In the genomic region with DNA sequence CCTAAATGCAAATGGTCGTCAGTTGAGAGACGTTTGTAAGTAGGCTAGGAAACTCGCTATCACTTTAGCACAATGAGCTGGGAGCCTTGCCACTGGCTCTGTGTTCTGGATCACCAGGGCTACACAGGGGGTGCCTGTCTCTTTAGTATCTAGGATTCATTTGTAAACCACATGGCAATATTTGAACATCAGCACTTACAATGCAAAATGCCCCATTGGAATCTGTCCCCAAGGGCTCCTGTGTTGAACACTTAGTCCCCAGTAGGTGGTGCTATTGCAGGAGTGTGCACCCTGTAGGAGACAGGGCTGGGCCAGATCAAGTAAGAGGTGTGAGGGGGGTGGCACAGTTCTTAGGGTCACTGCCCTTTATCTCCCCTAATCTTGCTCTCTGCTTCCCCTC, we compare ENCODE assay signal across 10 mouse cellular contexts.
DNase-seq lines count a peak whose midpoint lies in the region; ATAC-seq and TF ChIP-seq lines count a peak whose summit lies in the region.
"Had no signal": no experiment of that assay in that cellular context is flagged by ENCODE, and none has a peak within 500 bp of the region (broad histone marks: within the 10 kb centered on the region; RNA-seq: fewer than 3 reads in every experiment).

No protein-coding gene starts in this region.

- peak; percentile 77; the same call in 1 of the 2 replicates for ATAC-seq in common myeloid progenitor, adult 5-6 weeks (replicated peaks; ENCODE audit: low read depth, poor library complexity, severe bottlenecking)

- H3K27ac ChIP-seq in left cerebral cortex, adult 2 months, result no peak overlapping the region
- H3K27ac ChIP-seq: limb, embryonic 10.5 days; neural tube, embryonic 15.5 days had no signal

- H3K4me3 ChIP-seq in left cerebral cortex, adult 2 months, result no peak overlapping the region
- H3K4me3 ChIP-seq: limb, embryonic 10.5 days; neural tube, embryonic 15.5 days had no signal

- peak; percentile 19 to 69 for DNase-seq in adrenal gland, adult (ENCODE audit: inconsistent age in 2 of 2, low spot score in 1 of 2)
- no peak for DNase-seq in adrenal gland, postnatal 25 days
- DNase-seq in left cerebral cortex, adult 2 months (ENCODE audit: extremely low spot score in 1 of 2, low spot score in 2 of 2), result no peak
- DNase-seq in left cerebral cortex, adult 11 months (ENCODE audit: low spot score), result no peak
- DNase-seq in retina, postnatal 1 day, result peak; percentile 40
- no peak for DNase-seq in cerebellum, adult 11 months
- DNase-seq in frontal cortex, adult 2 months (ENCODE audit: extremely low spot score in 1 of 2, low spot score in 1 of 2), result no peak

- intact Hi-C loops in left cerebral cortex, adult 2 months (cut with DNase I), result no loop called here

- TF ChIP-seq CTCF in left cerebral cortex, adult 2 months (IDR thresholded peaks at IDR 0.05), result peak; percentile 67

Comparison
In these comparisons a context has a peak if more than half of its experiments do, and no peak if none do; other contexts are left out.
1. DNase-seq: peak in adrenal gland, adult (2 of 2) and retina, postnatal 1 day (single experiment); none in adrenal gland, postnatal 25 days (single experiment), left cerebral cortex, adult 2 months (0 of 2), left cerebral cortex, adult 11 months (single experiment), cerebellum, adult 11 months (single experiment) and frontal cortex, adult 2 months (0 of 2).